Mouse (Mus musculus): ENCODE results near the gene Mif. TPM values are rescaled to one million over a fixed set of nuclear protein-coding genes. Genes with fewer than 3 reads are reported as not detected.
A peak's percentile ranks its signal among the peaks of the same experiment; 100 is the strongest.

The Mif gene
- total and polyA plus RNA-seq, 3 experiments = 1,217 to 2,151 (median 2,072) TPM

- TF ChIP-seq HCFC1 (IDR thresholded peaks at IDR 0.05; ENCODE audit: low read depth, low read length) = no peak
- TF ChIP-seq ZKSCAN1 (IDR thresholded peaks at IDR 0.05; ENCODE audit: borderline replicate concordance, low read depth, low read length) = no peak
- TF ChIP-seq MEF2A (IDR thresholded peaks at IDR 0.05; ENCODE audit: borderline replicate concordance, low read depth, low read length) = no peak
- peak; percentile 63 for TF ChIP-seq ETS1 (conservative IDR thresholded peaks at IDR 0.05; ENCODE audit: low read depth, low read length)
- TF ChIP-seq EP300 (IDR thresholded peaks at IDR 0.05; ENCODE audit: low read length) = peak; percentile 37; the same call in 1 of the 2 replicates
- no peak for TF ChIP-seq CHD2 (IDR thresholded peaks at IDR 0.05; ENCODE audit: low read length)
- no peak for TF ChIP-seq IRF4 (IDR thresholded peaks at IDR 0.05; ENCODE audit: low read depth, low read length)
- no peak for TF ChIP-seq ZMIZ1 (IDR thresholded peaks at IDR 0.05; ENCODE audit: low read depth, low read length)
- peak; percentile 38; the same call in 1 of the 2 replicates for TF ChIP-seq TCF12 (IDR thresholded peaks at IDR 0.05; ENCODE audit: low read depth, low read length)
- peak; percentile 63 for TF ChIP-seq JUND (conservative IDR thresholded peaks at IDR 0.05; ENCODE audit: low read depth, low read length)
- TF ChIP-seq CHD1 (IDR thresholded peaks at IDR 0.05; ENCODE audit: low read depth, low read length) = no peak
Measured at GRCm38 (mm10) chr10:75906882-75907281, 46.8 kb upstream of the Mif start (continued).

- Histone ChIP-seq H3K27ac (ENCODE audit: insufficient read depth, low read depth) (no peak overlapping the region), H3K4me1 (ENCODE audit: control insufficient read depth in 1 of 2, insufficient read depth in 2 of 2) (peaks cover 0 to 8% of the 10 kb centered on the region in 2 experiments; a peak in 1 of 4 replicates), H3K9me3 (replicated peaks; ENCODE audit: low read length) (no peaks in the 10 kb centered on the region), H3K79me2 (replicated peaks; ENCODE audit: control insufficient read depth, extremely low read depth, insufficient read depth, poor library complexity, severe bottlenecking) (no peaks in the 10 kb centered on the region; the same call in 1 of the 2 replicates), H3K27me3 (replicated peaks) (no peaks in the 10 kb centered on the region), H3K4me3 (replicated peaks in 1 of 3; ENCODE audit: low read depth in 2 of 3, low read length in 2 of 3, poor library complexity in 1 of 3) (no peak overlapping the region), H3K36me3 (replicated peaks in 1 of 2; ENCODE audit: control insufficient read depth in 1 of 2, insufficient read depth in 1 of 2, low read length in 1 of 2) (peaks cover 71 to 90% of the 10 kb centered on the region in 2 experiments), H3K4me2 (ENCODE audit: insufficient read depth, low read depth, poor library complexity, severe bottlenecking) (no peak overlapping the region), H3K9ac (ENCODE audit: insufficient read depth, low read depth) (no peak overlapping the region)
- in situ Hi-C loops (cut with MboI; ENCODE audit: low pct_ligation_motif_present, low pct_unique_long_range_greater_than_20kb, low sequenced_read_pairs) (no loop called here), dilution Hi-C loops (cut with MboI; ENCODE audit: extremely low pct_ligation_motif_present, extremely low pct_unique_long_range_greater_than_20kb, low sequenced_read_pairs) (no loop called here)
- no peak for TF ChIP-seq ELF1 (IDR thresholded peaks at IDR 0.05; ENCODE audit: low read depth, low read length)
- TF ChIP-seq JUND (conservative IDR thresholded peaks at IDR 0.05; ENCODE audit: low read depth, low read length) = no peak
- no peak for TF ChIP-seq HCFC1 (IDR thresholded peaks at IDR 0.05; ENCODE audit: low read depth, low read length)
- no peak for TF ChIP-seq PAX5 (IDR thresholded peaks at IDR 0.05; ENCODE audit: low read length)
- no peak for TF ChIP-seq E2F4 (IDR thresholded peaks at IDR 0.05; ENCODE audit: insufficient replicate concordance, low read depth, low read length)
- TF ChIP-seq IRF4 (IDR thresholded peaks at IDR 0.05; ENCODE audit: low read depth, low read length) = no peak
- TF ChIP-seq TCF12 (IDR thresholded peaks at IDR 0.05; ENCODE audit: low read depth, low read length) = no peak
- TF ChIP-seq CTCF (conservative IDR thresholded peaks at IDR 0.05 in 1 of 2, IDR thresholded peaks at IDR 0.05 in 1 of 2; ENCODE audit: low read depth in 2 of 2, low read length in 2 of 2) = no peak
- TF ChIP-seq MYC (IDR thresholded peaks at IDR 0.05; ENCODE audit: low read depth, low read length) = no peak
- no peak for TF ChIP-seq ZC3H11A (IDR thresholded peaks at IDR 0.05; ENCODE audit: low read depth, low read length)
- no peak for TF ChIP-seq USF1 (IDR thresholded peaks at IDR 0.05; ENCODE audit: low read depth, low read length)
- TF ChIP-seq EP300 (IDR thresholded peaks at IDR 0.05; ENCODE audit: low read length) = no peak
- TF ChIP-seq RCOR1 (conservative IDR thresholded peaks at IDR 0.05; ENCODE audit: low read depth, low read length) = no peak
- no peak for TF ChIP-seq ZMIZ1 (IDR thresholded peaks at IDR 0.05; ENCODE audit: low read depth, low read length)
- no peak for TF ChIP-seq MAX (IDR thresholded peaks at IDR 0.05; ENCODE audit: low read length)
- no peak for TF ChIP-seq MAZ (IDR thresholded peaks at IDR 0.05; ENCODE audit: low read depth, low read length)
- no peak for TF ChIP-seq ZKSCAN1 (IDR thresholded peaks at IDR 0.05; ENCODE audit: borderline replicate concordance, low read depth, low read length)
- no peak for DNase-seq (ENCODE audit: extremely low read depth)
Measured at GRCm38 (mm10) chr10:75904391-75904790, 44.4 kb upstream of the Mif start.
